Mouse (Mus musculus) layer of hippocampus, postnatal 14 days (tissue): ENCODE measurements around the gene Ccdc12. TPM values are rescaled to one million over a fixed set of nuclear protein-coding genes. Genes with fewer than 3 reads are reported as not detected.

Experiments
- DNase-seq, 2 experiments: peaks; one replicate each; pipeline ENCODE4 v3.0.0; 2021 to 2022; ENCODE audit warnings: low spot score in 2 of 2, mixed read lengths in 1 of 2
- total RNA-seq, 2 experiments: library from RNA; stranded (reverse); gene quantifications; 2 replicates each; pipeline ENCODE4 v1.2.3; 2021

Ccdc12 gene
- total RNA-seq, 2 experiments from 2014 or later = 40.1 to 47.1 TPM

- no peak for DNase-seq
Observed at GRCm38 (mm10) chr9:110738054-110738453, 81.8 kb downstream of the Ccdc12 start.

DNA sequence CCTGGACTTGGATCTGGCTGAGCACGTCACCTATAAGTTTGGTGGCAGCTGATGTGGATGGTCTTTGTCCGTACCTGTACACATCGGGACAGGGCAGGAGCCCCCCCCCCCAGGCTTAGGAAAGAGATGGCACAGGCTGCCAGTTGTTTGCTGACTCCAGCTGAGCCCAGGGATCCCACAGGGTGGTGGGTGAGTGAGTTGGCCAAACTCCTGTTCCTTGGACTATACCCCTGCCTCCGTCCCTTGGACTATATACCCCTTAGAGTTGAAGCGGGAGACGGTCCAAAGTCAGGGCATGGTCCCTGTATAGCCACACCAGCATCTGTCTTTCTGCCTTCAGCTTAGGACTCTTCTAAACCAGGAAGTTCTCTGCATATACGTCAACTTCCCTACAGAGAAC is 83.7 kb downstream of the Ccdc12 start:
- DNase-seq = no peak

DNA sequence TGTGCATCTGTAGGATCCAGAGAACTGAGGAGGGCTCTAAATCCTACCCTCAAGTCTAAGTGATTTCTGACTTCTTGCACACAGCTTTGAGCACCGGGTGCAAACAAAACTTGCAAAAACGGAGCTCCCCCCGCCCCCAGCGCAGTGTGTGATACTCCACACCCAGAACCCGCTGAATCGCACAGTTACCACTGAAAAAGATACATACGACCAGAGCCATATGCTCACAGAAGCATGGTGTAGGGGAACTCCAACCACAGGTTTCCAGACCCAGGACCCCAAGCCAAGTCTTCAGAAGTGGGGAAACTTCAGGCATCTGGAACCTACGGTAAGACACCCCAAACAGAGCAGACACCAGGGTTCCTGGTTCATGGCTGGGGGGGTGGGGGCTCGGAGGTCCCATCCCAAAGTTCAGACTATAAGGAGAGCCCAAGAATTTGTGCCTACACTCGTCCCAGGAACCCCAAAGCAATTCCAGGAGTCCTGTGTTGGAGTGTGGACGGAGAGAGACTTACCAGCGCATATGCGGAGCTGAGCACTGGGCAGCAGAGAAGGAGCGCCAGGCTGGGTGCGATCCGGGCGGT is 85.5 kb downstream of the Ccdc12 start, which contains the start of gene Myl3:
Myl3 (plus strand) TSS at position 151 of the 584 bp plus-strand sequence.
- DNase-seq = no peak

DNA sequence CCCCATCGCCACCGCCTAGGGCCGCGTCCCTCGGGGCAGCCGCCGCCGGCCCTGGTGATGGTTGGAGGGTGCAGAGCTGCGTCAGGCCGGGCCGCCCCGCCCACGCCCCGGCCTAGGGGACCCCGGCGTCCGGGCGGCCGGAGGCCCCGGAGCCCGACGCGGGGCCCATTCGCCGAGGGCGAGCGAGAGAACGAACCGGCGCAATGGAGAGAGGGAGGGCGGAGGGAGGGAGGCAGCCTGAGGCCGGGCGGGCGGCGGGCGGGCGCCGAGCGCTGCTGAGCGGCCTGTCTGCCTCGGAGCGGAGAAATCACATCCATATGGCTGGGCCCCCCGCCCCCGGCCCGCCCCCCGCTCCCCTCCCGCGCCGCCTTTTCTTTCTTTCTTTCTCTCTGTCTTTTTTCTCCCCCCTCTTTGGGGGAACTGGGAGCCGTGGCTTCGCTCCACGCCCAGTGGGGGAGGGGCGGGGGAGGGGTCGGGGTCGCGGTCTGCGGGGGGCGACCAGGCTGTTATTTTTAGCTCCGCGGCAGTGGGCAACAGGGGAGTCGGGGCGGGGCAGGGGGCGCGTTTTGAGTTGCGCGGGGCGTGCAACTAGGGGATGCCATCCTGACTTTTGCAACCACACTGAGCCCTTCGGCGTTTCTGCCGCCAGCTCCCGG is 86.1 kb downstream of the Ccdc12 start:
- DNase-seq = no peak

- no peak for DNase-seq
Observed at GRCm38 (mm10) chr9:110742951-110743455, 86.7 kb downstream of the Ccdc12 start.

DNA sequence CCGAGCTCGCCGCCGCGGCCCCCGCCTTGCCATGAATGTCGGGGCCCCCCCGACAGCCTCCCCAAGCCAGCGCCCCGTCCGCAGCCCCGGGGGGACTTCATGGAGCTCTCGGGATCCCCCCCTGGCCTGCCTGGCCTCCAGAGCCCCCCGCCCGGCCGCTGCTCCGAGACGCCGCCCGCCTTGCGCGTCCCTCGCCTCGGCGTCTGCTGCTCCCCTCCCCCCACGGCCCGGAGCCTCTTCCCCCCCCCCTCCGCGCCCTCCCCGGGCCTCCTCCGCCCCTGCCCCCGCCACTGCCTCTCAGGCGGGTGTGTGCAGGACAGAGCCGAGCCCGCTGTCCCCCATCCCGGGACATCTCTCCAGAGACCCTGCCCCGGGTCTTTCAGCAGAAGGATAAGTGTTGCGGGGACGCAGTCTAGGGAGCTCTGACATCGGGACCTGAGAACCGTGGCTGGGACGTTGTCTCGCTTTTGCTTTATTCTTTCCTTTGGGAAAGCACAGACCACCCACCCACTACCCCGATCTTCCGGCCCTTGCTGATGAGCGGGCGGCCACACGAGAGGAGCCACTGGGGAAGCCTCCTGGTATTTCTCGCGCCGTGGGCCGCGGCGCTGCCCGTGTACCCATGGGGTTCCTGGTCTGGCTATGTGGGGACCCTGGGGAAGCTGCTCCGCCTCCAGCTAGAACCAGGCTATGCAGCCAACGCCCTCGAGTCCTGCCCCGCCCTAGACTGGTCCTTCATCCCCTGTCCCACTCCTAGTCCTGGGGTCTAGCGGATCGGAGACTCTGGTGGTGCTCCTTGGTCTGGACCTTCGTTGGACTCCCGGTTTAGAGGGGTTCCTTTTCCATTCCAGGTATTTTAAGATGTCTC is 87.4 kb downstream of the Ccdc12 start:
- DNase-seq = no peak

DNA sequence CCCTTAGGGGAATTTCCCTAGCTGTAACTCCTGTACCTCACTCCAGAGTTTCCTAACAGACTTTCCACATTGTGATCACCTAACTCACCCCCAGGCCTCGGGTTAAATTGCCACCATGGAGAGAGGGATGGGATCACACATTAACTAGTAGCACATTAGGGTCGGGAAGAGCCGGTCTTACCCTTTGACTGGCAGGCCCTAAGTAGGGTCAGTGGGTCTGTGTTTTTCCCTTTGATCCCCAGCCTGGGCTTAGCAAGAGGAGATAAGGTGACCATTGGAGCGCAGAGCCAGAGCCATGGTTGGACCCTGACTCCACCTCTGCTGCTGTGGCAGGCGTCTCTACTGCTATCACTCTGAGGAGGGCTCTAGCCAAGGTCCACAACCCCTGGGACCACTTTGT is 89.4 kb downstream of the Ccdc12 start:
- DNase-seq = no peak

GRCm38 (mm10) chr9:110746238-110746637 is 89.9 kb downstream of the Ccdc12 start:
- DNase-seq = no peak

GRCm38 (mm10) chr9:110746961-110747360 is 90.7 kb downstream of the Ccdc12 start, which contains the start of gene Pth1r:
TSS of gene Pth1r (minus strand) at chr9:110747145.
- DNase-seq = no peak

GRCm38 (mm10) chr9:110748451-110748850 is 92.1 kb downstream of the Ccdc12 start:
- DNase-seq = no peak

DNA sequence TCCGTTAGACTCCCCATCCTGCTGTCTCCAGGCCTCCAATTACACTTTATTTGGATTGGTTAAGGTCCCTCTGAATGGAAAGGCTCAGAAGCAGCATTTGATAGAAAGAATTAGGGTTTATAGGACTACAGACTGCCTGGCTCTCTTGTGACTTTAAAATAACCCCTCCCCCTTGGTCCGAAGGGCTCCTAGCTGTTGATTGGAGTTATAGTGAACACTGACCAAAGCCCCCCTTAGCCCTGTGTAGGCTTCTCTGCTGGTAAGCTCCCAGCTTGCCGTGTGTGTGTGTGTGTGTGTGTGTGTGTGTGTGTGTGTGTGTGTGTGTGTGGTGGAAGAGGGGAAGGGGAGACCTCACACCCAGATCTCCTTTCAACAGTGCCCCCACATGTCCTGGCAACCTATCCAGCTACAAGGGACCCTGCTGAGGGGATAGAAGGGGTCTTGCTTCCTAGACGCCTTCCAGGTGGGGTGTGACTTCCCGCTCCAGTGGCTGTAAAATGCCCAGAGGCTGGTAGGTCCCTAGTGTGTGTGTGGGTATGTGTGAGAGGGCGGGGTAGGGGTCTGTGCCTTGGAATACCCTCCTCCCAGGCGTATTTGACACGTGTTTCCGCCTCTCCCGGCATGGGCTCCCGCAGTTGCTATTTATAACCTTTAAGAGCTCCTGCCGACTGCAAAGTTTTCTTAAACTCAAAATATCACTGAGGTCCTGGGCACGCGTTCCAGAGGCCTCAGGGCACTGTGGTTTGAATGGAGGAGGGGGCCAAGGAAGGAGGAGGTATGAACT is 94.3 kb downstream of the Ccdc12 start:
- DNase-seq = no peak

DNA sequence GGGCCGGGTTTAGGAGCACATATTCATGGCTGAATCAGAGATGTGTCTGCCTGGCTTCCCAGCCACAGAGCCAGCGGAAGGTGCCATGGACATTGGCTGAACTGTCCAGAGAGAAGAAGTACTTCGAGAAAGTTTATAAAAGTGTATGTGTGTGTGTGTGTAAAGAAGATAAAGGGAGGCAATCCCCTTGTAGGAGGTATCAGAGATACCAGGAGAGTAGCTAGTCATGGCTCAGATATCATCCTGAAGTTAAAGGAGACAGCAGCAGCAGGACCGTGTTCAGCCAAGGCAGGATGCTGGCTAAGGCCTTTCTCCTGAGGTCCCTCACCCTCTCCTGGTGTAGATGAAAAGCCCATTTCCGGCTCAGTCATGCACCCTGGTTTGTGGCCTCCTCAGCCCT is 95.1 kb downstream of the Ccdc12 start:
- DNase-seq = no peak

GRCm38 (mm10) chr9:110752917-110753435 is 96.7 kb downstream of the Ccdc12 start:
- DNase-seq = no peak

GRCm38 (mm10) chr9:110753773-110754172 is 97.5 kb downstream of the Ccdc12 start:
- DNase-seq = no peak

GRCm38 (mm10) chr9:110757816-110758215 is 101.5 kb downstream of the Ccdc12 start:
- DNase-seq = no peak

- DNase-seq = peak; percentile 40 to 41
Observed at GRCm38 (mm10) chr9:110758605-110759004, 102.3 kb downstream of the Ccdc12 start.

DNA sequence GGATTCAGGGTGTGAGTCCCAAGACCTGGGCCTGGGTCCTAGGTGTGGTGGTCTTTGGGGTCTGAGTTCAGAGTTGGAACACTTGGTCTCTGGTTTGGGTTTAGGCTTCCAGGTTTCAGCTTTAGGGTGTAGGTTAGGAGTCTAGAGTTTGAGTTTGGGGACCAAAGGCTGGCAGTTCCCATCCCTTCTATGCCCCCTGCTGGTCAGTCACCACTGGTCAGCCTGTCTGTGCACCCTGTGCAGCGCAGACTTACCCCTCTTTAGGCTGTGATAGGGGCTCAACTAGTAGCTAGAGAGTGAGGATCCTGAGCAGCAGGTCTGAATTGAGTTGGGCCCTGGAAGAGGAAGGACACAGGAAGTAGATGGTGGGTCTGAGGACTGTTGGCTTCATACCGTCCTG is 103.0 kb downstream of the Ccdc12 start:
- DNase-seq = peak in 1 of 2 experiments; percentile 43

DNA sequence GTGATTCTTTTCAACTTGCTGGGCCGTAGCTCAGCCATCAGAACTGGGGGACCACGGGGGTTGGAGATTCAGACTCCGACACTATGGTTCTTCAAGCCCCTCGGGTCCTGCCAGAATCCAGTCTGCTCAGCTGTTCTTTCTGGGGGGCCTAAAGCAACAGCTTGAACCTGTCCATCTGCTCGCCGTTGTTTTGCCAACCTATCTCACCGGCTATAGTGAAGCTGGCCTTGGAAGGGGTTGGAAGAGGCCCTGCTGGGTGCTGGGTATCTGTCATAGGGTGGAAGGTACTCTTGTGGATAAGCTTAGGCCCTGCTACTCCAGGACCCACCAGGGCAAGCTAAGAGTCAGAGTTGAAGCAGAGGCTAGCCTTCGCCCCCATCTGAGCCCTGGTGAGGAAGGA is 104.6 kb downstream of the Ccdc12 start:
- no peak for DNase-seq
